Comparison of ENCODE assay signal across 8 mouse cellular contexts in genomic region chr2:69585191-69585885, GRCm38 (mm10). TPM values are rescaled to one million over a fixed set of nuclear protein-coding genes. Genes with fewer than 3 reads are reported as not detected.
DNase-seq lines count a peak whose midpoint lies in the region; ATAC-seq lines count a peak whose summit lies in the region.

No protein-coding gene starts in this region.

- H3K4me2 ChIP-seq in kidney, embryonic 16.5 days (replicated peaks; ENCODE audit: low read depth, low read length), result peak overlapping the region; percentile 75
- H3K4me2 ChIP-seq in forebrain, embryonic 13.5 days, result peak overlapping the region; percentile 99
- peak overlapping the region; percentile 99 for H3K4me2 ChIP-seq in limb, embryonic 12.5 days
- H3K4me2 ChIP-seq in neural tube, embryonic 13.5 days, result peak overlapping the region; percentile 100

- H3K9ac ChIP-seq in kidney, embryonic 16.5 days (replicated peaks; ENCODE audit: low read length), result peak overlapping the region; percentile 69
- peak overlapping the region; percentile 65 for H3K9ac ChIP-seq in forebrain, embryonic 13.5 days
- 0 out of 2 replicates have a peak overlapping the region, but pooled peaks have one; percentile 31 for H3K9ac ChIP-seq in limb, embryonic 12.5 days (replicated peaks)
- H3K9ac ChIP-seq in neural tube, embryonic 13.5 days, result peak overlapping the region; percentile 72

- DNase-seq in kidney, adult 8-10 months, result no peak
- DNase-seq in ZHBTc4 (ENCODE audit: low read depth, low spot score), result peak; percentile 56
- DNase-seq in layer of hippocampus, adult 11-12 months (ENCODE audit: low spot score), result no peak
- no peak for DNase-seq in urinary bladder, postnatal 10 days (ENCODE audit: low spot score)

- no peaks in the 10 kb centered on the region for H3K9me3 ChIP-seq in kidney, embryonic 16.5 days (ENCODE audit: low read length)
- H3K9me3 ChIP-seq in forebrain, embryonic 13.5 days (replicated peaks), result no peaks in the 10 kb centered on the region
- no peaks in the 10 kb centered on the region for H3K9me3 ChIP-seq in limb, embryonic 12.5 days
- no peaks in the 10 kb centered on the region for H3K9me3 ChIP-seq in neural tube, embryonic 13.5 days

- H3K36me3 ChIP-seq in kidney, embryonic 16.5 days (ENCODE audit: insufficient read depth, low read length), result no peaks in the 10 kb centered on the region
- H3K36me3 ChIP-seq in forebrain, embryonic 13.5 days (ENCODE audit: poor library complexity, severe bottlenecking), result no peaks in the 10 kb centered on the region
- H3K36me3 ChIP-seq in limb, embryonic 12.5 days, result no peaks in the 10 kb centered on the region
- H3K36me3 ChIP-seq in neural tube, embryonic 13.5 days, result no peaks in the 10 kb centered on the region

- ATAC-seq in kidney, embryonic 16.5 days (ENCODE audit: low FRiP score, low TSS enrichment), result peak; percentile 60
- ATAC-seq in forebrain, embryonic 13.5 days, result peak; percentile 64
- ATAC-seq in limb, embryonic 12.5 days (ENCODE audit: insufficient number of reproducible peaks, insufficient read depth, low FRiP score, low TSS enrichment, low read depth), result peak; percentile 60
- peak; percentile 68 for ATAC-seq in neural tube, embryonic 13.5 days (ENCODE audit: low read depth)

- H3K4me1 ChIP-seq in kidney, embryonic 16.5 days (ENCODE audit: insufficient read depth, low read length), result peaks cover 30% of the 10 kb centered on the region
- H3K4me1 ChIP-seq in forebrain, embryonic 13.5 days, result peaks cover 39% of the 10 kb centered on the region
- peaks cover 30% of the 10 kb centered on the region for H3K4me1 ChIP-seq in limb, embryonic 12.5 days (replicated peaks)
- peaks cover 42% of the 10 kb centered on the region for H3K4me1 ChIP-seq in neural tube, embryonic 13.5 days (replicated peaks)

- H3K4me3 ChIP-seq in kidney, embryonic 16.5 days (ENCODE audit: low read length), result peak overlapping the region; percentile 54
- H3K4me3 ChIP-seq in forebrain, embryonic 13.5 days, result peak overlapping the region; percentile 73
- H3K4me3 ChIP-seq in limb, embryonic 12.5 days (replicated peaks), result peak overlapping the region; percentile 61
- peak overlapping the region; percentile 74 for H3K4me3 ChIP-seq in neural tube, embryonic 13.5 days

- under 1% methylated on average over 61 of the region's 61 CpGs for WGBS in kidney, embryonic 16.5 days
- under 1% methylated on average over 61 of the region's 61 CpGs for WGBS in forebrain, embryonic 13.5 days
- WGBS in limb, embryonic 12.5 days, result 2% methylated on average over 61 of the region's 61 CpGs
- under 1% methylated on average over 61 of the region's 61 CpGs for WGBS in neural tube, embryonic 13.5 days

- peaks cover 58% of the 10 kb centered on the region for H3K27me3 ChIP-seq in kidney, embryonic 16.5 days (ENCODE audit: insufficient read depth, low read length)
- H3K27me3 ChIP-seq in forebrain, embryonic 13.5 days, result peaks cover 70% of the 10 kb centered on the region
- peaks cover 76% of the 10 kb centered on the region for H3K27me3 ChIP-seq in limb, embryonic 12.5 days
- H3K27me3 ChIP-seq in neural tube, embryonic 13.5 days, result peaks cover 65% of the 10 kb centered on the region

- peak overlapping the region; percentile 5; the same call in 1 of the 2 replicates for H3K27ac ChIP-seq in kidney, embryonic 16.5 days (ENCODE audit: low read length)
- no peak overlapping the region; the same call in 1 of the 2 replicates for H3K27ac ChIP-seq in forebrain, embryonic 13.5 days
- no peak overlapping the region for H3K27ac ChIP-seq in limb, embryonic 12.5 days
- no peak overlapping the region for H3K27ac ChIP-seq in neural tube, embryonic 13.5 days (replicated peaks)

RNA-seq across cellular contexts. Expression of gene Lrp2, which starts 0.5 kb away (rescaled TPM):
- 21.4 and 23.0 TPM in 2 replicates for polyA plus RNA-seq in kidney, embryonic 16.5 days (2015; fragmentation: Nextera tagmentation; extraction: Ambion mirVana)
- polyA plus RNA-seq in forebrain, embryonic 13.5 days (2015; fragmentation: Nextera tagmentation; extraction: Ambion mirVana), result 0.75 and 1.1 TPM in 2 replicates
- not detected in 2 replicates for polyA plus RNA-seq in limb, embryonic 12.5 days (2016; fragmentation: Nextera tagmentation; extraction: Ambion mirVana)
- 0.39 and 0.59 TPM in 2 replicates for polyA plus RNA-seq in neural tube, embryonic 13.5 days (2015; fragmentation: Nextera tagmentation; extraction: Ambion mirVana)

Comparison
In these comparisons a context has a peak if more than half of its experiments do, and no peak if none do; other contexts are left out.
1. RNA of gene Lrp2, which starts 0.5 kb away (polyA plus RNA-seq): 21.4 to 23.0 TPM in kidney, embryonic 16.5 days; 0.75 to 1.1 TPM in forebrain, embryonic 13.5 days, 0.39 to 0.59 TPM in neural tube, embryonic 13.5 days and not detected in limb, embryonic 12.5 days; every median in the first group is over 10 times any median in the second.
2. Peak in every context shown above with its lines, with median percentiles within 50 percentile points of each other: ATAC-seq, H3K4me2 ChIP-seq, H3K4me3 ChIP-seq and H3K9ac ChIP-seq.